Mouse (Mus musculus) embryo, embryonic 9.5 days (tissue): Measurements from ENCODE around the gene Car11.
"Not testable (repeated sequence)": the region's sequence is repeated elsewhere in the genome, so short reads cannot be mapped to it uniquely, and the experiment has no call there.

Experiments
- DNase-seq: peaks from one replicate; pipeline ENCODE4 v3.0.0-alpha.2; 2017; ENCODE audit errors: extremely low spot score

Car11 gene

GRCm38 (mm10) chr7:45699523-45700141, at the start of gene Car11:
Gene Car11 (plus strand): TSS chr7:45699843.
- no peak for DNase-seq

- DNase-seq: not testable (repeated sequence)
Measured at GRCm38 (mm10) chr7:45650484-45650883, 49.2 kb upstream of the Car11 start.

- DNase-seq: no peak
Measured at GRCm38 (mm10) chr7:45654424-45655047, 45.1 kb upstream of the Car11 start.

GRCm38 (mm10) chr7:45660746-45661478, 38.7 kb upstream of the Car11 start:
- no peak for DNase-seq

- DNase-seq: not testable (repeated sequence)
Measured at GRCm38 (mm10) chr7:45661702-45662101, 37.9 kb upstream of the Car11 start.

GRCm38 (mm10) chr7:45665303-45666138, 34.1 kb upstream of the Car11 start:
- no peak for DNase-seq

- no peak for DNase-seq
Measured at GRCm38 (mm10) chr7:45666161-45666560, 33.5 kb upstream of the Car11 start, which contains the start of gene Fut2. Gene Fut2 (minus strand): TSS chr7:45666394.

GRCm38 (mm10) chr7:45667761-45668160, 31.9 kb upstream of the Car11 start:
- no peak for DNase-seq

GRCm38 (mm10) chr7:45668921-45669320, 30.7 kb upstream of the Car11 start:
- no peak for DNase-seq

- no peak for DNase-seq
Measured at GRCm38 (mm10) chr7:45677627-45678295, 21.9 kb upstream of the Car11 start.

GRCm38 (mm10) chr7:45678513-45678912, 21.1 kb upstream of the Car11 start:
- no peak for DNase-seq

- DNase-seq: no peak
Measured at GRCm38 (mm10) chr7:45679966-45680621, 19.5 kb upstream of the Car11 start.

- no peak for DNase-seq
Measured at GRCm38 (mm10) chr7:45681046-45681736, 18.5 kb upstream of the Car11 start.

GRCm38 (mm10) chr7:45682144-45683126, 17.2 kb upstream of the Car11 start:
- peak; percentile 89 for DNase-seq

- DNase-seq: no peak
Measured at GRCm38 (mm10) chr7:45683396-45684050, 16.1 kb upstream of the Car11 start, which contains the start of gene Ntn5. Gene Ntn5 (plus strand): TSS chr7:45684022.

- DNase-seq: no peak
Measured at GRCm38 (mm10) chr7:45685811-45686210, 13.8 kb upstream of the Car11 start.

GRCm38 (mm10) chr7:45686841-45687240, 12.8 kb upstream of the Car11 start:
- no peak for DNase-seq

GRCm38 (mm10) chr7:45689099-45689498, 10.5 kb upstream of the Car11 start:
- no peak for DNase-seq
